Mouse (Mus musculus) intestine, embryonic 15.5 days (tissue): ENCODE measurements around the gene Gast. TPM values are rescaled to one million over a fixed set of nuclear protein-coding genes. Genes with fewer than 3 reads are reported as not detected.
"Not testable (repeated sequence)": the region's sequence is repeated elsewhere in the genome, so short reads cannot be mapped to it uniquely, and the experiment has no call there.

ENCODE experiments used
- ATAC-seq: fragments of 200-750 bp; cut with Nextera tagmentation; 2 replicates; pipeline ENCODE4 v1.8.0; 2017; ENCODE audit warnings: moderate TSS enrichment, moderate library complexity
- H3K27ac ChIP-seq: fragments of 300-500 bp; sonication (generic); 2 replicates; pipeline ENCODE4 v1.5.1; 2015; ENCODE audit warnings: mild to moderate bottlenecking, inconsistent platforms
- H3K27me3 ChIP-seq: fragments of 300-500 bp; sonication (generic); replicated peaks from 2 replicates; pipeline ENCODE4 v1.6.1; 2015; ENCODE audit warnings: inconsistent platforms
- H3K36me3 ChIP-seq: fragments of 300-500 bp; sonication (generic); 2 replicates; pipeline ENCODE4 v1.6.1; 2015; ENCODE audit warnings: inconsistent platforms
- H3K4me1 ChIP-seq: fragments of 300-500 bp; sonication (generic); replicated peaks from 2 replicates; pipeline ENCODE4 v1.6.1; 2015; ENCODE audit warnings: inconsistent platforms
- H3K4me2 ChIP-seq: fragments of 300-500 bp; sonication (generic); replicated peaks from 2 replicates; pipeline ENCODE4 v1.6.1; 2015; ENCODE audit warnings: mild to moderate bottlenecking, inconsistent platforms
- H3K4me3 ChIP-seq: fragments of 300-500 bp; sonication (generic); replicated peaks from 2 replicates; pipeline ENCODE4 v1.5.1; 2015; ENCODE audit warnings: inconsistent platforms
- H3K9ac ChIP-seq: fragments of 300-500 bp; sonication (generic); 2 replicates; pipeline ENCODE4 v1.6.1; 2015; ENCODE audit warnings: inconsistent platforms
- H3K9me3 ChIP-seq: fragments of 300-500 bp; sonication (generic); 2 replicates; pipeline ENCODE4 v1.6.1; 2016; ENCODE audit warnings: inconsistent platforms
- WGBS: fragments of 180-500 bp; shearing (Covaris S2); methylation state at CpG from one replicate; pipeline ENCODE4 v1.1.7; 2015; 5-methylcytosine and 5-hydroxymethylcytosine counted together
- polyA plus RNA-seq: library from polyadenylated mRNA; unstranded; fragments of >200 nt; fragmentation: Nextera tagmentation; extraction: Ambion mirVana; gene quantifications from 2 replicates; pipeline ENCODE4 v1.2.1, GENCODE M21; 2015

Gene Gast
- polyA plus RNA-seq, 1 experiment from 2014 or later: 2.1 TPM

- no peaks in the 10 kb centered on the region for H3K27me3 ChIP-seq
- H3K9ac ChIP-seq: no peak overlapping the region
- H3K36me3 ChIP-seq: peaks cover 13% of the 10 kb centered on the region; the same call in 1 of the 2 replicates
- H3K27ac ChIP-seq: peak overlapping the region; percentile 25; the same call in 1 of the 2 replicates
- WGBS: 63% methylated on average over 3 of the region's 3 CpGs
- peaks cover 4% of the 10 kb centered on the region; the same call in 1 of the 2 replicates for H3K4me1 ChIP-seq
- H3K9me3 ChIP-seq: no peaks in the 10 kb centered on the region
- no peak overlapping the region for H3K4me3 ChIP-seq
- H3K4me2 ChIP-seq: no peak overlapping the region
- ATAC-seq: no peak
Observed at GRCm38 (mm10) chr11:100322591-100323258, 11.5 kb upstream of the Gast start.

- Histone ChIP-seq H3K4me3 (no peak overlapping the region), H3K36me3 (peaks cover 13% of the 10 kb centered on the region; the same call in 1 of the 2 replicates), H3K4me2 (no peak overlapping the region), H3K9ac (no peak overlapping the region), H3K4me1 (peaks cover 4% of the 10 kb centered on the region; the same call in 1 of the 2 replicates), H3K27me3 (no peaks in the 10 kb centered on the region), H3K27ac (no peak overlapping the region), H3K9me3 (no peaks in the 10 kb centered on the region)
- no peak for ATAC-seq
- 25% methylated on average over 3 of the region's 3 CpGs for WGBS
Observed at GRCm38 (mm10) chr11:100323578-100323977, 10.6 kb upstream of the Gast start.

- Histone ChIP-seq H3K36me3 (peaks cover 13% of the 10 kb centered on the region; the same call in 1 of the 2 replicates), H3K27me3 (no peaks in the 10 kb centered on the region), H3K4me3 (no peak overlapping the region), H3K9ac (no peak overlapping the region; the same call in 1 of the 2 replicates), H3K9me3 (no peaks in the 10 kb centered on the region), H3K4me1 (peaks cover 4% of the 10 kb centered on the region; the same call in 1 of the 2 replicates), H3K27ac (no peak overlapping the region), H3K4me2 (no peak overlapping the region)
- WGBS: 74% methylated on average over 11 of the region's 11 CpGs
- ATAC-seq: no peak
Observed at GRCm38 (mm10) chr11:100325062-100325629, 9.1 kb upstream of the Gast start.

GRCm38 (mm10) chr11:100327316-100327715 lies 6.9 kb upstream of the Gast start:
- WGBS: 73% methylated on average over 11 of the region's 11 CpGs
- H3K4me2 ChIP-seq: no peak overlapping the region

GRCm38 (mm10) chr11:100327761-100328160 lies 6.4 kb upstream of the Gast start:
- no peaks in the 10 kb centered on the region for H3K27me3 ChIP-seq
- no peak overlapping the region for H3K4me2 ChIP-seq
- H3K36me3 ChIP-seq: no peaks in the 10 kb centered on the region
- H3K4me1 ChIP-seq: no peaks in the 10 kb centered on the region
- no peak overlapping the region for H3K9ac ChIP-seq
- no peak for ATAC-seq
- H3K27ac ChIP-seq: no peak overlapping the region
- WGBS: 79% methylated on average over 6 of the region's 6 CpGs
- H3K4me3 ChIP-seq: no peak overlapping the region
- no peaks in the 10 kb centered on the region for H3K9me3 ChIP-seq

More at GRCm38 (mm10) chr11:100327316-100327715, 6.9 kb upstream of the Gast start:
- Histone ChIP-seq H3K36me3 (peaks cover 2% of the 10 kb centered on the region; the same call in 1 of the 2 replicates), H3K27me3 (no peaks in the 10 kb centered on the region), H3K9me3 (no peaks in the 10 kb centered on the region), H3K9ac (no peak overlapping the region), H3K4me1 (no peaks in the 10 kb centered on the region), H3K27ac (no peak overlapping the region), H3K4me3 (no peak overlapping the region)
- no peak for ATAC-seq

GRCm38 (mm10) chr11:100330235-100330634 lies 4.0 kb upstream of the Gast start:
- Histone ChIP-seq H3K9me3 (no peaks in the 10 kb centered on the region), H3K27me3 (no peaks in the 10 kb centered on the region), H3K9ac (no peak overlapping the region), H3K4me2 (no peak overlapping the region), H3K27ac (no peak overlapping the region), H3K4me3 (no peak overlapping the region), H3K36me3 (no peaks in the 10 kb centered on the region), H3K4me1 (no peaks in the 10 kb centered on the region)
- WGBS: 61% methylated on average over 16 of the region's 16 CpGs
- no peak for ATAC-seq

GRCm38 (mm10) chr11:100330816-100331375 lies 3.3 kb upstream of the Gast start:
- H3K27ac ChIP-seq, H3K4me3 ChIP-seq, H3K9me3 ChIP-seq, ATAC-seq, H3K27me3 ChIP-seq, H3K9ac ChIP-seq, H3K4me2 ChIP-seq, H3K36me3 ChIP-seq, H3K4me1 ChIP-seq: not testable (repeated sequence)
- WGBS: 56% methylated on average over 8 of the region's 8 CpGs

GRCm38 (mm10) chr11:100332766-100333515 lies 1.3 kb upstream of the Gast start:
- Histone ChIP-seq H3K4me2 (no peak overlapping the region), H3K9me3 (no peaks in the 10 kb centered on the region), H3K9ac (no peak overlapping the region), H3K27ac (no peak overlapping the region), H3K4me1 (no peaks in the 10 kb centered on the region), H3K27me3 (no peaks in the 10 kb centered on the region), H3K4me3 (no peak overlapping the region), H3K36me3 (no peaks in the 10 kb centered on the region)
- WGBS: 56% methylated on average over 9 of the region's 9 CpGs
- ATAC-seq: no peak

- no peak overlapping the region for H3K9ac ChIP-seq
- peak; percentile 77 for ATAC-seq
- 35% methylated on average over 3 of the region's 3 CpGs for WGBS
- H3K4me1 ChIP-seq: no peaks in the 10 kb centered on the region
- H3K27me3 ChIP-seq: no peaks in the 10 kb centered on the region
- H3K27ac ChIP-seq: no peak overlapping the region
- no peaks in the 10 kb centered on the region for H3K9me3 ChIP-seq
- H3K4me3 ChIP-seq: no peak overlapping the region
- no peaks in the 10 kb centered on the region for H3K36me3 ChIP-seq
- H3K4me2 ChIP-seq: no peak overlapping the region
Observed at GRCm38 (mm10) chr11:100335731-100336130, 1.5 kb downstream of the Gast start.

GRCm38 (mm10) chr11:100344269-100344668 lies 10.1 kb downstream of the Gast start:
- H3K36me3 ChIP-seq: no peaks in the 10 kb centered on the region
- no peaks in the 10 kb centered on the region for H3K27me3 ChIP-seq

GRCm38 (mm10) chr11:100352076-100352857 lies 18.1 kb downstream of the Gast start:
- no peak for ATAC-seq
- Histone ChIP-seq H3K27ac (no peak overlapping the region), H3K36me3 (no peaks in the 10 kb centered on the region), H3K4me2 (no peak overlapping the region), H3K4me1 (peaks cover 22% of the 10 kb centered on the region), H3K9me3 (no peaks in the 10 kb centered on the region), H3K4me3 (no peak overlapping the region), H3K27me3 (peaks cover 24% of the 10 kb centered on the region), H3K9ac (no peak overlapping the region)
- 29% methylated on average over 10 of the region's 10 CpGs for WGBS

More at GRCm38 (mm10) chr11:100344269-100344668, 10.1 kb downstream of the Gast start:
- 88% methylated on average over 10 of the region's 10 CpGs for WGBS
- Histone ChIP-seq H3K9ac (no peak overlapping the region), H3K4me2 (no peak overlapping the region), H3K9me3 (no peaks in the 10 kb centered on the region), H3K4me1 (no peaks in the 10 kb centered on the region), H3K4me3 (no peak overlapping the region), H3K27ac (no peak overlapping the region)
- ATAC-seq: no peak
